Comparison of ENCODE assay signal across 26 mouse cellular contexts in the genomic region with DNA sequence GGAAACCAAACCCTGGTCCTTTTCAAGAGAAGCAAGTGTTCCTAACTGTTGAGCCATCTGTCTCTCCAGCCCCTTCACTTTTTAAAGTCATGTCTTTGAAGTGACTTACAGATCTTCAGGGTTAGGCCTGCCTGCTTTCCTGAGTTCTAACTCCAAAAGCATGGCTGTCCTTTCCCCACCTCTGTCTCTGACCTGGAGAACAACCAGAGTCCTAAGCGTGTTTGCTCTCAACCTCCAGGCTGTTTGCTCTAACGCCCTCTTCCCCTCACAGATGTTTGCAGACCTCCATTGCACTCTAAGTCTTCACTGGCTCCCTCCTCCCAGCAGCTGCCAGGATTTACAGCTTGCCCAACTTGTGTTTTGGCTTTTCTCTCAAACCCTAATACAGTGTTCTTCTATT. TPM values are rescaled to one million over a fixed set of nuclear protein-coding genes. Genes with fewer than 3 reads are reported as not detected.
DNase-seq lines count a peak whose midpoint lies in the region; ATAC-seq lines count a peak whose summit lies in the region.
"Had no signal": no experiment of that assay in that cellular context is flagged by ENCODE, and none has a peak within 500 bp of the region (broad histone marks: within the 10 kb centered on the region; RNA-seq: fewer than 3 reads in every experiment).

No protein-coding gene starts in this region.

- H3K27me3 ChIP-seq in intestine, embryonic 14.5 days (replicated peaks; ENCODE audit: control insufficient read depth, insufficient read depth, low read length) = no peaks in the 10 kb centered on the region
- H3K27me3 ChIP-seq in intestine, embryonic 15.5 days (replicated peaks) = no peaks in the 10 kb centered on the region
- no peaks in the 10 kb centered on the region for H3K27me3 ChIP-seq in kidney, embryonic 16.5 days (ENCODE audit: insufficient read depth, low read length)
- H3K27me3 ChIP-seq: CH12.LX; forebrain, embryonic 13.5 days; heart, embryonic 12.5 days; heart, embryonic 15.5 days; Patski had no signal

- no peak for ATAC-seq in intestine, embryonic 14.5 days (replicated peaks; ENCODE audit: low FRiP score, low TSS enrichment, low read depth)
- no peak for ATAC-seq in intestine, embryonic 15.5 days
- no peak for ATAC-seq in kidney, embryonic 16.5 days (ENCODE audit: low FRiP score, low TSS enrichment)
- ATAC-seq: forebrain, embryonic 13.5 days; forebrain, embryonic 16.5 days; Patski had no signal

- no peak overlapping the region for H3K4me3 ChIP-seq in intestine, embryonic 14.5 days (ENCODE audit: low read depth, low read length)
- H3K4me3 ChIP-seq in intestine, embryonic 15.5 days (replicated peaks) = no peak overlapping the region
- no peak overlapping the region for H3K4me3 ChIP-seq in kidney, embryonic 16.5 days (ENCODE audit: low read length)
- H3K4me3 ChIP-seq: forebrain, embryonic 10.5 days; forebrain, embryonic 13.5 days; heart, embryonic 12.5 days; heart, embryonic 15.5 days had no signal

- no peaks in the 10 kb centered on the region for H3K9me3 ChIP-seq in intestine, embryonic 14.5 days (ENCODE audit: control insufficient read depth, low read length)
- H3K9me3 ChIP-seq in intestine, embryonic 15.5 days = no peaks in the 10 kb centered on the region
- H3K9me3 ChIP-seq in kidney, embryonic 16.5 days (ENCODE audit: low read length) = no peaks in the 10 kb centered on the region
- H3K9me3 ChIP-seq: forebrain, embryonic 10.5 days; forebrain, embryonic 13.5 days; G1E; heart, embryonic 12.5 days; heart, embryonic 15.5 days had no signal

- no peak for DNase-seq in intestine, embryonic 14.5 days (ENCODE audit: low spot score)
- DNase-seq in kidney, postnatal 36 days = no peak
- peak; percentile 15 for DNase-seq in lung, postnatal 10 days
- no peak for DNase-seq in lung, postnatal 4 days
- DNase-seq in yolk sac, embryonic 10.5 days (ENCODE audit: low spot score) = peak; percentile 59
- DNase-seq: adrenal gland, postnatal 10 days; adrenal gland, postnatal 36 days; B cell, adult 2 months; cerebellum, adult 18-20 months; cerebellum, adult 9-10 months; cerebellum, postnatal 14 days; gastrocnemius, postnatal 10 days; gastrocnemius, postnatal 36 days; heart, postnatal 10 days; heart, postnatal 36 days had no signal

- H3K36me3 ChIP-seq in intestine, embryonic 14.5 days (ENCODE audit: control insufficient read depth, insufficient read depth, low read length) = 0 out of 2 replicates have a peak, but pooled peaks cover 3% of the 10 kb centered on the region
- H3K36me3 ChIP-seq in intestine, embryonic 15.5 days = no peaks in the 10 kb centered on the region
- H3K36me3 ChIP-seq in kidney, embryonic 16.5 days (ENCODE audit: insufficient read depth, low read length) = no peaks in the 10 kb centered on the region
- H3K36me3 ChIP-seq: forebrain, embryonic 10.5 days; heart, embryonic 12.5 days; heart, embryonic 15.5 days had no signal

- WGBS in intestine, embryonic 14.5 days = 38% methylated on average over 2 of the region's 2 CpGs
- WGBS in intestine, embryonic 15.5 days = 51% methylated on average over 2 of the region's 2 CpGs
- 48% methylated on average over 2 of the region's 2 CpGs for WGBS in kidney, embryonic 16.5 days

- H3K4me2 ChIP-seq in intestine, embryonic 14.5 days (ENCODE audit: low read length) = no peak overlapping the region
- no peak overlapping the region for H3K4me2 ChIP-seq in intestine, embryonic 15.5 days (replicated peaks)
- no peak overlapping the region for H3K4me2 ChIP-seq in kidney, embryonic 16.5 days (replicated peaks; ENCODE audit: low read depth, low read length)
- H3K4me2 ChIP-seq: forebrain, embryonic 13.5 days; heart, embryonic 12.5 days; heart, embryonic 15.5 days; hindbrain, embryonic 14.5 days had no signal

- H3K4me1 ChIP-seq in intestine, embryonic 14.5 days (replicated peaks; ENCODE audit: control insufficient read depth, insufficient read depth, low read length) = peaks cover 11% of the 10 kb centered on the region; the same call in 1 of the 2 replicates
- H3K4me1 ChIP-seq in intestine, embryonic 15.5 days (replicated peaks) = peaks cover 5% of the 10 kb centered on the region; the same call in 1 of the 2 replicates
- peaks cover 12% of the 10 kb centered on the region; the same call in 1 of the 2 replicates for H3K4me1 ChIP-seq in kidney, embryonic 16.5 days (ENCODE audit: insufficient read depth, low read length)
- H3K4me1 ChIP-seq: forebrain, embryonic 10.5 days; forebrain, embryonic 13.5 days; heart, embryonic 12.5 days; heart, embryonic 15.5 days had no signal

- H3K9ac ChIP-seq in intestine, embryonic 14.5 days (ENCODE audit: low read length) = no peak overlapping the region
- H3K9ac ChIP-seq in intestine, embryonic 15.5 days = no peak overlapping the region
- no peak overlapping the region for H3K9ac ChIP-seq in kidney, embryonic 16.5 days (replicated peaks; ENCODE audit: low read length)
- H3K9ac ChIP-seq: forebrain, embryonic 13.5 days; heart, embryonic 12.5 days; heart, embryonic 15.5 days; hindbrain, embryonic 14.5 days had no signal

- 0 out of 2 replicates have a peak overlapping the region, but pooled peaks have one; percentile 22 for H3K27ac ChIP-seq in intestine, embryonic 14.5 days (ENCODE audit: low read depth)
- H3K27ac ChIP-seq in intestine, embryonic 15.5 days = no peak overlapping the region
- peak overlapping the region; percentile 88 for H3K27ac ChIP-seq in kidney, embryonic 16.5 days (ENCODE audit: low read length)
- H3K27ac ChIP-seq: forebrain, embryonic 10.5 days; forebrain, embryonic 13.5 days; heart, embryonic 15.5 days; hindbrain, embryonic 14.5 days had no signal

RNA-seq across cellular contexts. Expression of gene Rad51b, which starts 29.7 kb away (rescaled TPM):
- 10.0 and 10.3 TPM in 2 replicates for polyA plus RNA-seq in intestine, embryonic 14.5 days (2014; fragmentation: Nextera tagmentation; extraction: Ambion mirVana)
- polyA plus RNA-seq in intestine, embryonic 15.5 days (2015; fragmentation: Nextera tagmentation; extraction: Ambion mirVana) = 7.8 and 8.4 TPM in 2 replicates
- polyA plus RNA-seq in kidney, embryonic 16.5 days (2015; fragmentation: Nextera tagmentation; extraction: Ambion mirVana) = 8.0 and 8.9 TPM in 2 replicates

RNA-seq across cellular contexts. Expression of gene Zfyve26, which starts 30.6 kb away (rescaled TPM):
- 12.5 and 17.9 TPM in 2 replicates for polyA plus RNA-seq in intestine, embryonic 14.5 days (2014; fragmentation: Nextera tagmentation; extraction: Ambion mirVana)
- 11.6 and 13.7 TPM in 2 replicates for polyA plus RNA-seq in intestine, embryonic 15.5 days (2015; fragmentation: Nextera tagmentation; extraction: Ambion mirVana)
- polyA plus RNA-seq in kidney, embryonic 16.5 days (2015; fragmentation: Nextera tagmentation; extraction: Ambion mirVana) = 11.2 and 17.7 TPM in 2 replicates

Comparison
In these comparisons a context has a peak if more than half of its experiments do, and no peak if none do; other contexts are left out.
1. DNase-seq: peak in lung, postnatal 10 days (single experiment) and yolk sac, embryonic 10.5 days (single experiment); none in intestine, embryonic 14.5 days (single experiment), kidney, postnatal 36 days (0 of 2) and lung, postnatal 4 days (0 of 2).